Mouse (Mus musculus) heart, embryonic 10.5 days (tissue): ENCODE results near the gene Polr3g. TPM values are rescaled to one million over a fixed set of nuclear protein-coding genes. Genes with fewer than 3 reads are reported as not detected.
"Not testable (repeated sequence)": the region's sequence is repeated elsewhere in the genome, so short reads cannot be mapped to it uniquely, and the experiment has no call there.

Experiments used
- DNase-seq: peaks from one replicate; pipeline ENCODE4 v3.0.0-alpha.2; 2017; ENCODE audit warnings: low spot score
- H3K27ac ChIP-seq: fragments of 300-500 bp; sonication (generic); 2 replicates; pipeline ENCODE4 v1.5.1; 2016; ENCODE audit warnings: mild to moderate bottlenecking
- H3K27me3 ChIP-seq: fragments of 300-500 bp; sonication (generic); 2 replicates; pipeline ENCODE4 v1.6.1; 2016; ENCODE audit warnings: mild to moderate bottlenecking; ENCODE audit not compliant: poor library complexity, insufficient read depth, severe bottlenecking
- H3K36me3 ChIP-seq: fragments of 300-500 bp; sonication (generic); 2 replicates; pipeline ENCODE4 v1.6.1; 2016; ENCODE audit warnings: mild to moderate bottlenecking, moderate library complexity
- H3K4me1 ChIP-seq: fragments of 300-500 bp; sonication (generic); 2 replicates; pipeline ENCODE4 v1.6.1; 2016; ENCODE audit warnings: mild to moderate bottlenecking
- H3K4me3 ChIP-seq: fragments of 300-500 bp; sonication (generic); 2 replicates; pipeline ENCODE4 v1.5.1; 2016; ENCODE audit warnings: mild to moderate bottlenecking, moderate library complexity
- H3K9me3 ChIP-seq: fragments of 300-500 bp; sonication (generic); 2 replicates; pipeline ENCODE4 v1.6.1; 2016; ENCODE audit warnings: mild to moderate bottlenecking, moderate library complexity
- WGBS: fragments of 180-500 bp; shearing (Covaris S2); methylation state at CpG from one replicate; pipeline ENCODE4 v1.1.7; 2016; 5-methylcytosine and 5-hydroxymethylcytosine counted together
- polyA plus RNA-seq: library from polyadenylated mRNA; unstranded; fragments of >200 nt; fragmentation: Nextera tagmentation; extraction: Ambion mirVana; gene quantifications from 2 replicates; pipeline ENCODE4 v1.2.1, GENCODE M21; 2016

The Polr3g gene
- polyA plus RNA-seq, 1 experiment from 2014 or later: 32.6 TPM

- Histone ChIP-seq H3K27me3 (no peaks in the 10 kb centered on the region), H3K36me3 (peaks cover 50% of the 10 kb centered on the region), H3K27ac (no peak overlapping the region), H3K9me3 (no peaks in the 10 kb centered on the region), H3K4me1 (no peaks in the 10 kb centered on the region), H3K4me3 (no peak overlapping the region)
- no peak for DNase-seq
- 83% methylated on average over 8 of the region's 8 CpGs for whole genome bisulfite sequencing
Observed at GRCm38 (mm10) chr13:81675333-81675732, 35.5 kb downstream of the Polr3g start.

GRCm38 (mm10) chr13:81667713-81668112, 43.1 kb downstream of the Polr3g start:
- H3K9me3 ChIP-seq: no peaks in the 10 kb centered on the region
- H3K27me3 ChIP-seq: no peaks in the 10 kb centered on the region
- no peak for DNase-seq
- no peak overlapping the region for H3K27ac ChIP-seq
- WGBS: 88% methylated on average over 5 of the region's 5 CpGs
- peaks cover 53% of the 10 kb centered on the region for H3K36me3 ChIP-seq
- no peak overlapping the region for H3K4me3 ChIP-seq
- no peaks in the 10 kb centered on the region for H3K4me1 ChIP-seq

- WGBS: 87% methylated on average over 5 of the region's 5 CpGs
- no peaks in the 10 kb centered on the region for H3K9me3 ChIP-seq
- no peak overlapping the region for H3K27ac ChIP-seq
- peaks cover 49% of the 10 kb centered on the region for H3K36me3 ChIP-seq
- no peaks in the 10 kb centered on the region for H3K27me3 ChIP-seq
- no peak overlapping the region for H3K4me3 ChIP-seq
- DNase-seq: no peak
- no peaks in the 10 kb centered on the region for H3K4me1 ChIP-seq
Observed at GRCm38 (mm10) chr13:81664331-81664698, 46.5 kb downstream of the Polr3g start.

GRCm38 (mm10) chr13:81663566-81664330, 47.1 kb downstream of the Polr3g start:
- Histone ChIP-seq H3K27me3 (no peaks in the 10 kb centered on the region), H3K27ac (no peak overlapping the region), H3K9me3 (no peaks in the 10 kb centered on the region), H3K4me3 (no peak overlapping the region), H3K4me1 (peaks cover 4% of the 10 kb centered on the region), H3K36me3 (peaks cover 45% of the 10 kb centered on the region)
- 89% methylated on average over 12 of the region's 12 CpGs for WGBS
- DNase-seq: no peak

GRCm38 (mm10) chr13:81658053-81658752, 52.6 kb downstream of the Polr3g start:
- 10% methylated on average over 21 of the region's 21 CpGs for WGBS
- H3K27ac ChIP-seq: peak overlapping the region; percentile 97
- no peak for DNase-seq
- peaks cover 7% of the 10 kb centered on the region; the same call in 1 of the 2 replicates for H3K36me3 ChIP-seq
- no peaks in the 10 kb centered on the region for H3K27me3 ChIP-seq
- peaks cover 8% of the 10 kb centered on the region for H3K4me1 ChIP-seq
- no peaks in the 10 kb centered on the region for H3K9me3 ChIP-seq
- H3K4me3 ChIP-seq: peak overlapping the region; percentile 87

GRCm38 (mm10) chr13:81657351-81658052, 53.3 kb downstream of the Polr3g start, which contains the start of gene Lysmd3:
TSS of gene Lysmd3 (plus strand) at chr13:81657663.
- Histone ChIP-seq H3K27me3 (no peaks in the 10 kb centered on the region), H3K9me3 (no peaks in the 10 kb centered on the region), H3K36me3 (peaks cover 7% of the 10 kb centered on the region; the same call in 1 of the 2 replicates), H3K4me3 (peak within 1 kb of the TSS; percentile 87), H3K4me1 (peaks cover 8% of the 10 kb centered on the region), H3K27ac (peak within 1 kb of the TSS; percentile 97)
- WGBS: under 1% methylated on average over 73 of the region's 73 CpGs
- DNase-seq: peak; percentile 95

GRCm38 (mm10) chr13:81657008-81657350, 53.8 kb downstream of the Polr3g start:
- 20% methylated on average over 5 of the region's 5 CpGs for WGBS
- Histone ChIP-seq H3K36me3 (peaks cover 7% of the 10 kb centered on the region; the same call in 1 of the 2 replicates), H3K9me3 (no peaks in the 10 kb centered on the region), H3K4me3 (peak overlapping the region; percentile 87), H3K27ac (peak overlapping the region; percentile 97), H3K27me3 (no peaks in the 10 kb centered on the region), H3K4me1 (peaks cover 8% of the 10 kb centered on the region)
- DNase-seq: no peak

GRCm38 (mm10) chr13:81656091-81656850, 54.5 kb downstream of the Polr3g start:
- WGBS: 46% methylated on average over 14 of the region's 14 CpGs
- Histone ChIP-seq H3K4me3 (no peak overlapping the region), H3K27ac (no peak overlapping the region), H3K9me3 (no peaks in the 10 kb centered on the region), H3K4me1 (peaks cover 8% of the 10 kb centered on the region), H3K27me3 (no peaks in the 10 kb centered on the region), H3K36me3 (0 out of 2 replicates have a peak, but pooled peaks cover 3% of the 10 kb centered on the region)
- no peak for DNase-seq

GRCm38 (mm10) chr13:81650382-81650781, 60.4 kb downstream of the Polr3g start:
- H3K36me3 ChIP-seq, H3K4me1 ChIP-seq, H3K27me3 ChIP-seq, DNase-seq, H3K9me3 ChIP-seq, H3K27ac ChIP-seq, H3K4me3 ChIP-seq: not testable (repeated sequence)
- 75% methylated on average over 5 of the region's 6 CpGs for WGBS

- no peak overlapping the region for H3K4me3 ChIP-seq
- WGBS: 80% methylated on average over 6 of the region's 6 CpGs
- no peaks in the 10 kb centered on the region for H3K27me3 ChIP-seq
- DNase-seq: no peak
- no peaks in the 10 kb centered on the region for H3K36me3 ChIP-seq
- H3K9me3 ChIP-seq: no peaks in the 10 kb centered on the region
- H3K27ac ChIP-seq: no peak overlapping the region
- H3K4me1 ChIP-seq: peaks cover 3% of the 10 kb centered on the region; the same call in 1 of the 2 replicates
Observed at GRCm38 (mm10) chr13:81646348-81646747, 64.5 kb downstream of the Polr3g start.

- Histone ChIP-seq H3K9me3 (no peaks in the 10 kb centered on the region), H3K36me3 (no peaks in the 10 kb centered on the region), H3K4me1 (peaks cover 3% of the 10 kb centered on the region; the same call in 1 of the 2 replicates), H3K27me3 (no peaks in the 10 kb centered on the region), H3K27ac (no peak overlapping the region), H3K4me3 (no peak overlapping the region)
- DNase-seq: no peak
- 84% methylated on average over 11 of the region's 11 CpGs for WGBS
Observed at GRCm38 (mm10) chr13:81644047-81644565, 66.7 kb downstream of the Polr3g start.

- no peaks in the 10 kb centered on the region for H3K27me3 ChIP-seq
- DNase-seq: no peak
- H3K4me1 ChIP-seq: peaks cover 3% of the 10 kb centered on the region; the same call in 1 of the 2 replicates
- 34% methylated on average over 7 of the region's 7 CpGs for WGBS
- peak overlapping the region; percentile 29; the same call in 1 of the 2 replicates for H3K27ac ChIP-seq
- no peaks in the 10 kb centered on the region for H3K9me3 ChIP-seq
- H3K36me3 ChIP-seq: no peaks in the 10 kb centered on the region
- no peak overlapping the region for H3K4me3 ChIP-seq
Observed at GRCm38 (mm10) chr13:81642491-81643149, 68.2 kb downstream of the Polr3g start.
